Mouse (Mus musculus): Measurements from ENCODE around the gene Ngrn. TPM values are rescaled to one million over a fixed set of nuclear protein-coding genes. Genes with fewer than 3 reads are reported as not detected.

Ngrn gene
- 35.1 TPM for polyA plus RNA-seq (2015; fragmentation: Illumina TruSeq; extraction: RNeasy Lipid Tissue Mini Kit (QIAGEN cat#74804); ENCODE audit: insufficient read depth, low replicate concordance)

DNA sequence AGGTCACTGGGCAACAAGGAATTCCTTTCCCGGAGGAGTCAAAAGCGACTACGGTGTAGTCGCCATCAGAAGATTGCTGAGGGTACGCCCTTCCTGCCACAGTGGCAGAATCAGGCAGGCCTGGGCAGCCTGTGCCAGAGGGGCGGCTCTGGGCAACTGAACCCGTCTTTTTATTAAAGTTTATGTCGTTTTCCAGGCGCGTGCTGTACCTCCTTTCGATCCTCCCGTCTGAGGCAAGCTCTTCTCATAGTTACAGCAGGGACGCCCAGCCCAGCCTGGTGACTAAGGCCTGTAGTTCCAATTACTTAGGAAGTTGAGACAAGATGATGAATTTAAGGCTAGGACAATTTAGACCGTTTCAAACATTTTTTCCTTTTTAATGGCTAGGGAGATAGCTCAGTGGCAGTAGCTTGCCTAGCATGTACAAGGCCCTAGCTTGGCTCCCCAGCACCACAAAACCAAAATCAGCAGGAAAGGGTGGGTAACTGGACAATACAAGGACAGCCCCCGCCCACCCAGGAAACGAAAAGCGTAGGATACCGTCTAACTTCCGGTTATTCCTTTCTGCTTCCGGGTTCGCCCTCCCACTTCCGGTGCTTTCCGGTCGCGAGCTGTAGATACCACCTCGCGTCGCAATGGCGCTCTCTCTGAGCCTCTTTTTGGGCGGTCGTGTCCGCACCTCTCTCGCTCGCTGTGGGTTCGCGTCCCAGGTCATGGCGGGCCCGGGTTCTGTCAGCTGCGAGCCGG is at the start of gene Ngrn:
Gene Ngrn, plus strand, starts transcription at position 591 of the 747 bp plus-strand sequence.

DNA sequence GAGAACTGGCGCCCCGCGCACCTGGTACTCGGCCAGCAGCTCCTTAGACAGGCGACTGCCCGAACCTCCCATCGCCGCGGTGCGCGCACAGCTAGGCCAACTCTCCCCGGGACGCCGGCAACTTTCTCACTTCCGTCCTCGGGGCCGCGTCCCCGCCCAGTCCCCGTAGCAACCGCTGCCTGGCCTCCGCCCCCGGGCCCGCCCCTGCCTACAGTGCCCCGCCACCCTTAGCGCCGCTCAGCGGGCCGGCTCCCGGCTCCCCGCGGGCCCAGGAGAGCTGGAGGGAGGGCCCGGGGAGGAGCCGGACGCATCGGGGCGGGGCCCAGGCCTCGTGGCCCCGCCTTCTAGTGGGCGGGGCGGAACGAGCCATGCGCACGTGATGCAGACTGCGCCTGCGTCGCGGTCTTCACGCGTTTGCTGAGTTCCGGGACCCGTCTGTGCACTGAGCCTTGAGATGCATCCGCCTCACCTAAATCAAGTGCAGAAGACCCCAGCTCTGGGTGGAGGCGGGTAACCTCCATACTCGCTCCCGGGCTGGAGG is 28.5 kb upstream of the Ngrn start, which contains the start of the genes Cib1 and Gdpgp1:
Gene Cib1, minus strand, starts transcription at position 325 of the 541 bp plus-strand sequence.
Gene Gdpgp1, plus strand, starts transcription at position 377 of the 541 bp plus-strand sequence.

DNA sequence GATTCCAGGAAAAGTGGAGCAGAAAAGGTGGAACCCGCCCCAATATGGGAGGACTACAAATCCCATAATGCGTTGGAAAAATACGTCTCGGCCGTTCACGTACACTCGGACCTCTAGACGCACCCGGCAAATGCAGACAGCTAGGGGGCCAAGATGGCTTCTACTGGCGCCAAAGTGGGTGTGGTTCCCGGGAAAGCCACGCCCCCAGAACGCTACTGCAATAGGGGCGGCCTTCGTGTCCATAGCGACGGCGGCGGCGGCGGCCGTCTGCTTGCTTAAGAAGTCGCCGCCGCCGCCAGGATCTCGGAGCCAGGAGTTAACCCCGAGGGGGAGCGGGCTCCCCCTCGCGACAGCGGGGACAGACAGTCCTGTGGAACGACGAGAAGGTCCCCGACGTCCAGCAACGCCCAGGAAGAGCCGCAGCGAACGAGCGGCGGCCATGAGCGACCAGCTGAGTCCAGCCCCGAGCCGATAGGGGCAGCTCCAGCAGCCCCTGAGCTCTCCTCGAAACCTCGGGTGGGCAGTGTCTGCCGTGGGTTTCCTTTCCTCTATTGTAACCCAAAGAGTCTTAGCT is 14.8 kb upstream of the Ngrn start, which contains the start of gene Ttll13:
Gene Ttll13, plus strand, starts transcription at position 229 of the 574 bp plus-strand sequence.

GRCm38 (mm10) chr7:80268897-80269750 is 8.1 kb downstream of the Ngrn start, which contains the start of gene Vps33b:
TSS of gene Vps33b (plus strand) at chr7:80269649.

GRCm38 (mm10) chr7:80294062-80294763 is 33.2 kb downstream of the Ngrn start, which contains the start of gene Prc1:
TSS of gene Prc1 (plus strand) at chr7:80294450.

Other genes with a start within 250 kb of the Ngrn start
- gene Zfp710, start 236.4 kb upstream of the Ngrn start, polyA plus RNA-seq (2015; fragmentation: Illumina TruSeq; extraction: RNeasy Lipid Tissue Mini Kit (QIAGEN cat#74804); ENCODE audit: insufficient read depth, low replicate concordance): 13.0 TPM
- gene Idh2, start 145.8 kb upstream of the Ngrn start, polyA plus RNA-seq (2015; fragmentation: Illumina TruSeq; extraction: RNeasy Lipid Tissue Mini Kit (QIAGEN cat#74804); ENCODE audit: insufficient read depth, low replicate concordance): 27.1 TPM
- 27.9 TPM for gene Sema4b, start 74.4 kb upstream of the Ngrn start, polyA plus RNA-seq (2015; fragmentation: Illumina TruSeq; extraction: RNeasy Lipid Tissue Mini Kit (QIAGEN cat#74804); ENCODE audit: insufficient read depth, low replicate concordance)
- 110 TPM for gene Cib1, start 28.4 kb upstream of the Ngrn start, polyA plus RNA-seq (2015; fragmentation: Illumina TruSeq; extraction: RNeasy Lipid Tissue Mini Kit (QIAGEN cat#74804); ENCODE audit: insufficient read depth, low replicate concordance)
- gene Gdpgp1, start 28.4 kb upstream of the Ngrn start, polyA plus RNA-seq (2015; fragmentation: Illumina TruSeq; extraction: RNeasy Lipid Tissue Mini Kit (QIAGEN cat#74804); ENCODE audit: insufficient read depth, low replicate concordance): 3.4 TPM
- 0.23 TPM for gene Ttll13, start 14.8 kb upstream of the Ngrn start, polyA plus RNA-seq (2015; fragmentation: Illumina TruSeq; extraction: RNeasy Lipid Tissue Mini Kit (QIAGEN cat#74804); ENCODE audit: insufficient read depth, low replicate concordance)
- 18.0 TPM for gene Vps33b, start 8.4 kb downstream of the Ngrn start, polyA plus RNA-seq (2015; fragmentation: Illumina TruSeq; extraction: RNeasy Lipid Tissue Mini Kit (QIAGEN cat#74804); ENCODE audit: insufficient read depth, low replicate concordance)
- gene Prc1, start 33.2 kb downstream of the Ngrn start, polyA plus RNA-seq (2015; fragmentation: Illumina TruSeq; extraction: RNeasy Lipid Tissue Mini Kit (QIAGEN cat#74804); ENCODE audit: insufficient read depth, low replicate concordance): 24.4 TPM
- 39.0 TPM for gene Rccd1, start 63.2 kb downstream of the Ngrn start, polyA plus RNA-seq (2015; fragmentation: Illumina TruSeq; extraction: RNeasy Lipid Tissue Mini Kit (QIAGEN cat#74804); ENCODE audit: insufficient read depth, low replicate concordance)
- 16.0 TPM for gene Unc45a, start 79.8 kb downstream of the Ngrn start, polyA plus RNA-seq (2015; fragmentation: Illumina TruSeq; extraction: RNeasy Lipid Tissue Mini Kit (QIAGEN cat#74804); ENCODE audit: insufficient read depth, low replicate concordance)
- gene Hddc3, start 81.9 kb downstream of the Ngrn start, polyA plus RNA-seq (2015; fragmentation: Illumina TruSeq; extraction: RNeasy Lipid Tissue Mini Kit (QIAGEN cat#74804); ENCODE audit: insufficient read depth, low replicate concordance): 21.5 TPM
- gene Man2a2, start 110.2 kb downstream of the Ngrn start, polyA plus RNA-seq (2015; fragmentation: Illumina TruSeq; extraction: RNeasy Lipid Tissue Mini Kit (QIAGEN cat#74804); ENCODE audit: insufficient read depth, low replicate concordance): 42.3 TPM
- 16.4 TPM for gene Fes, start 126.7 kb downstream of the Ngrn start, polyA plus RNA-seq (2015; fragmentation: Illumina TruSeq; extraction: RNeasy Lipid Tissue Mini Kit (QIAGEN cat#74804); ENCODE audit: insufficient read depth, low replicate concordance)
- 10.5 TPM for gene Furin, start 144.2 kb downstream of the Ngrn start, polyA plus RNA-seq (2015; fragmentation: Illumina TruSeq; extraction: RNeasy Lipid Tissue Mini Kit (QIAGEN cat#74804); ENCODE audit: insufficient read depth, low replicate concordance)